Mouse (Mus musculus) heart, postnatal 0 days (tissue): Measurements from ENCODE around the gene Vinac1.

Source experiments
- CTCF ChIP-seq: IDR thresholded peaks from 2 replicates; pipeline ENCODE4 v1.5.1; 2016; ENCODE audit warnings: antibody characterized with exemption, control low read depth, low read depth
- EP300 ChIP-seq: IDR thresholded peaks from 2 replicates; pipeline ENCODE4 v1.6.1; 2016; ENCODE audit warnings: antibody characterized with exemption, low read depth

GRCm38 (mm10) chr2:129035381-129035780, 12.6 kb downstream of the Vinac1 start:
- TF ChIP-seq EP300 (no peak), CTCF (no peak)
